Mouse (Mus musculus): ENCODE measurements around the gene Trim8. TPM values are rescaled to one million over a fixed set of nuclear protein-coding genes. Genes with fewer than 3 reads are reported as not detected.

Trim8 gene
- polyA plus RNA-seq, 3 experiments from 2014 or later = 24.1 to 26.3 (median 25.9) TPM

DNA sequence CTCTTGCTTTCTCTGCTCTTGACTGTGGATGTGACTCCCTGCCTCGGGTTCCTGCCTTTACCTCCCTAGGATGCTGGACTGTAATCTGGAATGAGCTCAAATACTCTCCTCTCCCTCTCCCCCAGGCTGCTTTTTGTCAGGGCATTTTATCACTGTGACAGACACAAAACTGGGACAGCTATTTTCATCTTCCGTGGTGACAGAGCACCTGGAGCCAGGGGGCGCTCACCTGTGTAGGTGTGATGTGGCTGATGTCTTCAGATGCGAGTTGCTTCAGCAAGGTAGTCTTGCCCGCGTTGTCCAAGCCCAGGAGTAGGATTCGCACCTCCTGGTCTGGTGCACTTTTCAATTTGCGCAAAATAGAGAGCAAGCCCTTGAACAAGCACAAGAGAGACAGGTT is 56.5 kb downstream of the Trim8 start:
- ATAC-seq = no peak

DNA sequence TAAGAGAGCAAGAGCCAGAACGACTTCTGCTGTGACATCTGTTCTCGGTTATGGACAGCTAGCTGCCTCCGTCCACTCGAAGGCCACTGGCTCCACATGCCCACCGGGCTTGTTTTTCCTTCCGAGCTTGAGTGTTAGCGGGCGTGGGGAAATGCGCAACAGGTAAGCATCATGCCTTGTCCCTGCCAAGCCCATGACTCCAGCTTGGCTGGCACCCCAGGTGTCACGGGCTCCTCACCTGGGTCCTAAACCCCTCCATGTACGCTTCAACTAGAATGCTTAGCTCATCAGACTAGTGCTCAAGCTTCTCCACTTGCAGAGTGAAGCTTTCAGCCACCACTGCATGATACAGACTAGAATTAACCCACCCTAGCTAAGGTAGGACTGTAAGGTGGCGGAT is 57.1 kb downstream of the Trim8 start:
- no peak for ATAC-seq

DNA sequence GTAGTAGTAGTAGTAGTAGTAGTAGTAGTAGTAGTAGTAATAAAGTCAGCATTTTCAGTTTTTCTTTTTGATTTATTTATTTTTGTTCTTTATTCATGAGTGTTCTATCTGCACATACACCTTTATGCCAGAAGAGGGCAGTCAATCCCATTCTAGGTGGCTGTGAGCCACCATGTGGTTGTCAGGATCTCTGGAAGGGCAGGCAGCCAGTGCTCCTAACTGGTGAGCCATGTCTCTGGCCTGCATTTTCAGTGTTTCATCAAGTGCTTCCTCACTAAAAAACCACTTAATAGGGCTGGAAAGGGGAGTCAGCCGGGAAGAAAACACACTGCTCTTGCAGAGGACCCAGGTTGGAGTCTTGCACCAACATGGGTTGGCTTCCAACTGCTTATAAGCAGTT is 60.6 kb downstream of the Trim8 start:
- ATAC-seq = no peak

DNA sequence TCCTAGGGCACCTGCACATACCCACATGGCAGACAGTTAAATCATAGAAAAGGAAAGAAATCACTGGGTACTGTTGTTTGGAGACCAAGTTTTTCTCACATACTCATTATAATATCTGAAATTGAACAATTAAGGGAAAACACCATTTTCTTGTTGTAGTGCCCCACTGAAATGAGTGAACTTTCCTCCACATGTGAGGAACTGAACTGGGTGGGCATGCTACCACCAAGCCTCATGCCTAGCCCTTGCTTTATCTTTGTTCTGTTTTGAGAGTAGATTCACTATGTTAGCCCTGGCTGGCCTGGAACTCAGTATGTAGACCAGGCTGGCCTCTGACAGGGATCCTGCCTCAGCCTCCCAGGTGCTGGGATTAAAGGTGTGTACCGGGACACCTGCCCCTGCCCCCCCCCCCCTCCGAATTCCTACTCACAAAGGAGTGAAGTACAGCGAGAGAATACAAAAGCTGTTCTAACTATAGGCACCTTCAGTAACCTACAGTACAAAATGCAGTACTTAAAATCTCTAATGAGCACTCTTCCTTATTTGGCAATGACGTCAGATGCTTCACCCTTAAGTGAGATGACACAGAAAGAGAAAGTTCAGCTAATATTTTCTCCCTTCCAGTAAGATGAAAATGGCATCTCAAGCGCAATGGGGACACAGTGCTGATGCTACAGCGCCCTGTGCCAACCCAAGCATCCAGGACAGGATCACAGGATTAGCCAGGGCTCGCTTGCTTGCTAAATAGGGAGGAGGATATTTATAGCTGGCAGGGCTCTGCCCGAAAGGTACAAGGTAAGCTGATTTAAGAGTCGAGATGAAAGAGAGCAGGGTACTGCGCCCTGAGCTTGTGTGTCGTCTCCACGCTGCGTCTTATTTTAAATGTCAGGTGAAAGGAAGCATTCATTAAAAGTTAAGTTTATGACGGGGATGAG is 61.3 kb downstream of the Trim8 start:
- no peak for ATAC-seq

DNA sequence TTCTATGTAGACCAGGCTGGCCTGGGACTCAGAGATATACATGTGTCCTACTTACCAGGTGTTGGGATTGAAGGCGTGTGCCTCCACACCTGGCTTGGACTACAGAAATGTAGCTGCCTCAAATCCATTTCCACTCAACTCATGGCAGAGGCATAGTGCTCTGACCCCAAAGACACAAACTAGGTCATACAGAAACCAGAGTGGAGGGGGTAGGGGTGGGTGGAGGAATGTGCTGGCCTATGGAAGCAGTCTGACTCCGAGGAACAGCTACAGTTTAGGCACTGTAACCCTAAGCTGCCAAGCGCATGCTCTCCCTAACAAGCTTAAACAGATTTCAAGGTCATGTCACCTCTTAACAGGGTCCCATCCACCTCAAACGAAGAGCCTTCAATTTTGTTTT is 62.1 kb downstream of the Trim8 start:
- no peak for ATAC-seq

DNA sequence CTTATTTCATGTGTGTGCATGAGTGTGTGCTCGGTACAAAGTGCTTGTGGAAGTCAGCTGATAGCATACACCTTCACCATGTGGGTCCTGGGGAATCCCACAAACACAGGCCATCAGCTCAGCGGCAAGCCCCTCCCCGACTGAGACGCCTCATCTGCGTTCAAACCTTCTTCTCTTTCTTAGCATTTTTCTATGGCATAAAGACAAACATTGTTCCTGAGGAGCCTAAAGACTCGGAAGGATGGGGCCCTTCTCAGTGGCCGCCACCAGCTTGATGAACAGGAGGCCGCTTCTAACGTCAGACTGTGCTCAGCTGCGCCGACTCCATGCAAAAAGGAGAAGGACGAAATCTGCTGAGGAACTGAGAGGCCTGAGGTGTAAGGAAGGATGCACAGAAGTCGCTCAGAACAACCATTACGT is 62.6 kb downstream of the Trim8 start:
- ATAC-seq = no peak

Other genes with a start within 250 kb of the Trim8 start
- gene Nfkb2, start 197.4 kb upstream of the Trim8 start, polyA plus RNA-seq (2017; shearing (Covaris generic)) = 10 to 100 TPM; 15.7 to 27.8 (median 20.7) TPM
- gene Psd, start 174.5 kb upstream of the Trim8 start, polyA plus RNA-seq (2017; shearing (Covaris generic)) = 1 to 10 TPM; 3.1 to 4.1 (median 4.0) TPM
- 1 to 10 TPM; 3.9 to 6.4 (median 4.5) TPM for gene Fbxl15, start 173.5 kb upstream of the Trim8 start, polyA plus RNA-seq (2017; shearing (Covaris generic))
- 10 to 100 TPM; 34.9 to 54.1 (median 46.6) TPM for gene Cuedc2, start 163.0 kb upstream of the Trim8 start, polyA plus RNA-seq (2017; shearing (Covaris generic))
- 1 to 10 TPM; 4.3 to 8.1 (median 5.9) TPM for gene Mfsd13a, start 160.6 kb upstream of the Trim8 start, polyA plus RNA-seq (2017; shearing (Covaris generic))
- gene 2310034G01Rik, start 151.4 kb upstream of the Trim8 start, polyA plus RNA-seq (2017; shearing (Covaris generic)) = under 1 TPM in 2 of 3 experiments, not detected in 1; 0.24 to 0.44 TPM
- gene Actr1a, start 106.0 kb upstream of the Trim8 start, polyA plus RNA-seq (2017; shearing (Covaris generic)) = 100 to 1,000 TPM in 1 of 3 experiments, 10 to 100 TPM in 2; 77.1 to 105 (median 78.0) TPM
- gene Sufu, start 104.8 kb upstream of the Trim8 start, polyA plus RNA-seq (2017; shearing (Covaris generic)) = 10 to 100 TPM; 10.7 to 13.6 (median 12.5) TPM
- gene Arl3, start 71.5 kb downstream of the Trim8 start, polyA plus RNA-seq (2017; shearing (Covaris generic)) = 10 to 100 TPM; 25.9 to 27.1 (median 26.8) TPM
- 1 to 10 TPM; 3.8 to 9.2 (median 8.7) TPM for gene Sfxn2, start 71.7 kb downstream of the Trim8 start, polyA plus RNA-seq (2017; shearing (Covaris generic))
- gene Wbp1l, start 97.4 kb downstream of the Trim8 start, polyA plus RNA-seq (2017; shearing (Covaris generic)) = 10 to 100 TPM; 16.4 to 19.4 (median 16.5) TPM
- under 1 TPM in 1 of 3 experiments, not detected in 2; 0.52 TPM for gene Cyp17a1, start 171.5 kb downstream of the Trim8 start, polyA plus RNA-seq (2017; shearing (Covaris generic))
- gene Borcs7, start 188.2 kb downstream of the Trim8 start, polyA plus RNA-seq (2017; shearing (Covaris generic)) = 10 to 100 TPM in 1 of 3 experiments, 1 to 10 TPM in 2; 6.0 to 10.8 (median 8.0) TPM
- 10 to 100 TPM in 2 of 3 experiments, 1 to 10 TPM in 1; 2.8 to 12.8 (median 12.7) TPM for gene As3mt, start 205.8 kb downstream of the Trim8 start, polyA plus RNA-seq (2017; shearing (Covaris generic))

All from inflammation-experienced regulatory T-cells, adult 6 months (primary cell).